Mouse (Mus musculus) hindlimb bud, embryonic 11.5 days (tissue): Measurements from ENCODE around the gene Ppara.

Source experiments
- DNase-seq: peaks from one replicate; pipeline ENCODE4 v3.0.0-alpha.2; 2012; ENCODE audit warnings: low read depth, low spot score; ENCODE audit errors: extremely low spot score

The Ppara gene

DNA sequence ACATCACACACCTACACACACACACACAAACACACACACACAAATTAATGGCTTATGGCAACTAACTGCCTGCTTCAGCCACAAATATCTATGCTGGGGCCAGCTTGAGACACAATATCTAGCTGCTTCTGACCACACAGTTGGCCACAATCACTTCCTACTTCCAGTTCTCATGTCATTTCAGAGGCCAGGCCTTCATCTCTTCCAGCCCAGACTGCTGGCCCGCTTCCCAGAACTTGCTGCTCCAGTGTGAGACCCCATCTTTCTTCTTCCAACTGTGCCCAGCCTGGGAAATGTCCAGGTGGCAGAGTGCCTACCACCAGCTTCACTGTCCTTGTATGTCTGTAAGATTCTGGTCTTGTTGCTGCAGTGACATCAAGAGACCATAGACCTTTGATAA, 58.0 kb downstream of the Ppara start:
- no peak for DNase-seq

GRCm38 (mm10) chr15:85795516-85795915, 60.7 kb downstream of the Ppara start:
- DNase-seq: no peak

- no peak for DNase-seq
Measured at GRCm38 (mm10) chr15:85798676-85799075, 63.9 kb downstream of the Ppara start.

DNA sequence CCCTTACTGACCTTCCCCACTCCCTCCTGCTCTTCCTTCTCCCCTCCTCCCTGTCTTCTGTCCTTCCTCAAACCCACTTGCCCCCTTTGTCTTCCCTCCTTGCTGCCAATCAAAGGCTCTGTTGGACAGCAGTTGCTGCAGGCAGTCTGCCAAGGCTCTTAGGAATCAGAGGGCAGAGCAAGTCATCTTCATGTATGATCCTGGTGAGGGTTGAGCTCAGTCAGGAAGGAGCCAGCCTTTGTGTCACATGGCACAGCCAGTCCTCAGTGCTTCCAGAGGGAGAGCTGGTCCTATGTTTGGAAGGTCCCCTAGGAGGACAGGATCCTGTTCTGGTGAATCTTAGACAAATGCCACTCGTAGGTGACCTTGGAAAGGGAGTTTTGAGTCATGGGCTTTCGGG, 68.1 kb downstream of the Ppara start:
- DNase-seq: no peak

DNA sequence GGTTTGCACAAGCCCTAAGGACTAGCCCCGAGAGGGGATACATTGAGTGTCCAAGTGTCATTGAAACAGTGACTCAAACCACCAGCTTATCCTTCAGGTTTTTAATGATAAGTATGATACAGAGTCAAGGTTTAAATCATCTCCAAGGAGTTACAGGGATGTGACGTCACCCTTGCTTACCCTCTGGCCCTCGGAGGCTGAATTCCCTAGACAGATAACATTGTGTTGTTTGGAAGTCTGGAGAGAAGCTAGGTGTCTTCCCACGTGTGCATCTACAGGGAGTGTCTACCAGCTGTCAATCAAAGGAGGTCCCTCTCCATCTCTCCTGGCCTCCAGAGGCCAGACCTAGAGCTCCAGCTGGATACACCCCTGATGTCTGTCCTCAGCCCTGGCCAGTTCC, 72.1 kb downstream of the Ppara start:
- no peak for DNase-seq

DNA sequence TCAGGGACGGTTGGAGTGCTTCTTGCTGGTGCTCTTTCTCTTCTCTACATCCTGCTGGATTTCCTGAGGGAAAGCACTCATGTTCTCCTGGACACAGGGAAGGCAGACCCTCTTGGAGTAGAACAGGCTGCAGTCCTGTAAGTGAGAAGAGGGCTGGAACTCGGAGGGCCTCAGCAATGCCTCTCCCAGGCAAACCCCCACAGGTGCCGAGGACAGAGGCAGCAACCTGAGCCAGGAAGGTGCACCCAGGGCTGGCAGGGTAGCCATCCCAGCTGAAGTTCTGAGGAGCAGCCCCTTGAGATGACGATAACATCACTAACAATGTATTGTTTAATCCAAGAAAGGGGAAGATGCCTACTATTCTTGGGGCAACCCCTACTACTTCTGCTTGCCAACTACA, 72.6 kb downstream of the Ppara start:
- DNase-seq: no peak

GRCm38 (mm10) chr15:85808031-85808430, 73.2 kb downstream of the Ppara start:
- no peak for DNase-seq

DNA sequence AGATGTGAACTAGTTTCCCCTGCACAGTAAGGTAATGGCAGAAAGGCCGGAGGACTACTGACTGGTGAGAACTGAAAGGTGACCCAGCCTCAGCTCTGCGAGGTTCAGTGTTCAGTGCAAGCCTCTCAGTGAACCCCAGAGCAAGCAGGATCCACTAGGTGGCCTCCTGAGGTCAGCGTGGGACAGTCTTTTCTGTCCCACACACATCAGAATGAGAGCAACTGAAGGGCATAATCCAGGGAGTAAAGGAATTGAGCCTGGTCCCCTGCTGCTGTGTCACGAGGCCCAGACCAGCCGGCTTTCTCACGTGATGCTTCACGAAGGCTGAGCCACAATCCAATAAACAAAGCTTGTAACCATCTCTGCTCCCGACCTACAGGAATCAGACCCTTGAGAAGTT, 73.7 kb downstream of the Ppara start:
- no peak for DNase-seq

GRCm38 (mm10) chr15:85809091-85809490, 74.3 kb downstream of the Ppara start:
- DNase-seq: no peak

- no peak for DNase-seq
Measured at GRCm38 (mm10) chr15:85810462-85810805, 75.7 kb downstream of the Ppara start.

GRCm38 (mm10) chr15:85810806-85811521, 76.2 kb downstream of the Ppara start:
- DNase-seq: no peak

DNA sequence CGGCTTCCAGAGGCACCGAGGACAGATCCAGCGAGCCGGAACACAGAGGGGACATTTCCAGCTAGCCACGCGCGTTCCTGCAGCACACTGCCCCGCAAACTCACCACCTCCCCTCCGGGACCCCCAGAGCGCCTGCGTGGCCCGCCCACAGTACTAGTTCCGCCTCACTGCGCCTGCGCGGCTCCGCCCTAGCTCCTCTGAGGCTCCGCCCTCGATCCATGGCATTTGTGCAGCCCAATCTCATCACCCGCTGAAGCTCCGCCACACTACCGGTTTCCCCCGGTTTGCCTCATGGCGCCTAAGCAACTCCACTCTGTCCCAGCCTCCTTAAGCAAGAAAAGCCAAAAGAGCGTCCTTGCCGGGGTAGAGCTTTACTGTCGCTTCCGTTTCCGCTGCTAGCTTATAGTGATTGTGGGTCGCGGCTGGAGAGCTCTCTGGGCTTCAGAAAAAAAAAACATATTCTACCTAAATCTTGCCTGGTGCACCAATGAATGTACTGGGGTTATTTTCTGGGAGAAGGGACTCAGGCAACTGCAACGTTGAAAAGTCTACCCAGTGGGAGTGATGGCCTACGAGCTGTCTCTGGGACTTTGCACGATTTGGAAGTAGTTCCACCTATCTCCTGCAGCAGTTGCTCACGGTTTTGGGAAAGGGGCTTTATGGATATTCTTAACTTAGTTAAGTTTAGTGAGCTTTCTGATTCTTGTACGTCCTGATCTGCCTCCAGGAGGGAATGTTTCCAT, 76.9 kb downstream of the Ppara start, which contains the start of gene Cdpf1:
Gene Cdpf1 (minus strand): TSS at position 163 of the 743 bp plus-strand sequence.
- peak; percentile 87 for DNase-seq

- DNase-seq: no peak
Measured at GRCm38 (mm10) chr15:85813428-85813827, 78.6 kb downstream of the Ppara start.

- DNase-seq: no peak
Measured at GRCm38 (mm10) chr15:85821203-85822010, 86.6 kb downstream of the Ppara start, which contains the start of gene Pkdrej. Pkdrej (minus strand) TSS chr15:85821734.

DNA sequence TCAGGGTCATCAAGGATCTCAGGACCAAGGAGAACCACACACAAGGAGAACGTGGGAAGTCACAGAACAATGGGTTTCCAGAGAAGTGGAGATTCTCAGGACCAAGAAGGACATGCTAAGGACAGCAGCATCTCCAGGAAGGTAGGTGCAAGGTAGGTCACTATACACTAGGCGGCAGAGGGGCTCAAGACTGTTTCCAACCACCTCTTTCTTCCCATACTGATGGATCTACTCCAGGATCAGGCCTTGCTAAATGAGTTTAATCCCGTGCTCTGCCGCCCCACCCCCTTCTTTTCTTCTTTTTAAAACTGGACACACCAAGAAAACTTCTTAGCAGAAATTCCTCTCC, 87.2 kb downstream of the Ppara start:
- DNase-seq: no peak

- DNase-seq: no peak
Measured at GRCm38 (mm10) chr15:85826676-85827075, 91.9 kb downstream of the Ppara start.

DNA sequence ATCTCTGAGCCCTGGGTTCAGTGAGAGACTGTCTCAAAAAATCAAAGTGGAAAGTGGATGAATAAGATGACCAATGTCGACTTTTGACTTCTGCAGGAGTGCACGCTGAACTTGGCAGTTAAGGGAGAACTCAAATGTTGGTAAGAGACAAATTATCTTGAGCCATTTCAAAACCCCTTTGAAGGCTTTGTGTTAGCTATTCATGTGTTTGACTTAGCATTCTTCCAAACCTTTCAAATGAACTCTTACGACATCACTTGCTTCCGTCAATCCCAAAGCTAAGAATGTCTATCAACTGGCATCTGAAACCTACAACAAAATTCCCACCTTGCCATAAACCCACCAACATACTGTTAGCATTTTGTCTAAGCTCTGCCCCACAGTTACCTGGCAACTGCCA, 93.3 kb downstream of the Ppara start:
- no peak for DNase-seq

GRCm38 (mm10) chr15:85829470-85829869, 94.7 kb downstream of the Ppara start:
- DNase-seq: no peak

GRCm38 (mm10) chr15:85831954-85832590, 97.3 kb downstream of the Ppara start, which contains the start of gene Ttc38:
Ttc38 (plus strand) TSS chr15:85832306.
- DNase-seq: no peak

DNA sequence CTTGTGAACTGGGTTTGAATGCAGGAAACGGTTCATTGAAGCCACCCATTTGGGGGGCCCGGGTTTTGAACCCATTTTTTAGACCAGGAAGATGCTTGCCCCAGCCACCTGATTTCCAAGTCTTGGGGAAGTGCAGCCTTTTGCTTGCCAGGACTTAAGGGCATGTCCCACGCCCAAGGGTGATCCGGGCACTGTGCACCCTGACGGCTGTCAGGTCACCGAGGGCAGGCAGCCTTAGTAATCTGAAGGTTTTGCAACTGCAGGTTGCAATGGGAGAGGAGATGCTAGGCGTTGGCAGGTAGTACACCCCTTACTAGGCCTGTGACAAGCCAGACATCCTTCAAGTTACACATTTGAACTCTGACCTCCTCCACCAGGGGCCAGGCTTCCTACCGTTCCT, 97.8 kb downstream of the Ppara start:
- DNase-seq: no peak

DNA sequence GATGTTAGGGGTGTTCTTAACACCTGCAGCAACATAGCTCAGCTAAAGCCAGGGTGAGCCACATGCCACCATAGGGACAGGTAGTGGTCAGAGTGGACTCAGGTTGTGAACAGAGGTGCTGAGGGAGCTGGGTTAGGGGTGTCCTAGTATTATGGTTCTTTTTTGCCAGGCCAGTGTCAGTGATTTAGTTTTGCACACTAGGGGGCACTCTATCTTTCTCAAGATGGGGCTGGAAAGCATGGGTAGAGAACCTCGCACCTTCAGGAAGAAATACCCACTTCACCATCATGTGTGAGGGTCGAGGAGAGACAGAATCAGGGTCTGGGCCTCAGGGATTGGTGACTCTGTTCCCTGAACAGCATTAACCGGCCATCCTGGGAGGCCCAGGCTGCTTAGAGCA, 100.6 kb downstream of the Ppara start:
- DNase-seq: no peak
